Mouse (Mus musculus) B cell, adult (primary cell): ENCODE data around the gene Olfr1330. TPM values are rescaled to one million over a fixed set of nuclear protein-coding genes. Genes with fewer than 3 reads are reported as not detected.

Experiments
- total RNA-seq: library from RNA; stranded (reverse); gene quantifications from 4 replicates; pipeline ENCODE4 v1.2.4, GENCODE M21; 2023; ENCODE audit not compliant: inconsistent age

Gene Olfr1330
- not detected in 4 replicates for total RNA-seq

GRCm38 (mm10) chr4:118888297-118888696 lies at the start of gene Olfr1330:
Gene Olfr1330 (plus strand): TSS chr4:118888597.

DNA sequence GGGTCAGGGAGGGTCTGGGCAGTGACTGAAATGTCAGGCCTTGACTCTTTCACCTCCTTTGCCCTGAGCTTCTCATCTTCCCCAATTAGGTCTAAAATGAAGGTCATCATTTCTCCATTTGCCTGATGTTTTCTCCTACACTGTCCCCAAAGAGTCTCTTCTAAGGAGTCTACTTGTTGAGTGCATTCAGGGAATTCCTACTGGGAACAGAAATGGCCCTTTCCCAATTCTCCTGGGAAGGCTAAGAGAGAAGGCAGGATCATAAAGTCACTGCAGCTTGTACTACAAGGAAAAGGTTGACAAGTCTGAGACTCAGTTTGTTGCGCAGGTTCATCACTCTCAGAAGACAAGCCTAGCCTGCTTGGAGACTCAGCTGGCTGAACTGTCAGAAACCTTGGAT lies 24.0 kb upstream of the Olfr1330 start, which contains the start of gene Olfr1331:
Gene Olfr1331 (plus strand): TSS at position 301 of the 400 bp plus-strand sequence.

DNA sequence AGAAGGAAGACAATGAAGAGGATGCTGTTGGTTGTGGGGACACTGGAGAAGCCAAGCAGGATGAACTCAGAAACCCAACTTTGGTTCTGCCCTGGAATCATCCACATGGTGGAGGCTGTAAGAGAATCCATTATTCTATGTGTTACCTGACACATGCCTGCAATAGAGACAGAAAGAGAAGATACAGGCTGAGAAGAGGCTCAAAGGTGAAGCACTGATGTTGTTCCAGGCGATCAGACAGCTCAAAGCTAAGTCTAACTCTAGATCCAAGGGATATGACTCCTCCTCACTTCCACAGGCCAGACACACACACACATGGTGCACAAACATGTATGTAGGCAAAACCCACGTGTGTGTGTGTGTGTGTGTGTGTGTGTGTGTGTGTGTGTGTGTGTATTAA lies 29.0 kb downstream of the Olfr1330 start, which contains the start of gene Olfr1329:
Gene Olfr1329 (minus strand): TSS at position 101 of the 400 bp plus-strand sequence.

DNA sequence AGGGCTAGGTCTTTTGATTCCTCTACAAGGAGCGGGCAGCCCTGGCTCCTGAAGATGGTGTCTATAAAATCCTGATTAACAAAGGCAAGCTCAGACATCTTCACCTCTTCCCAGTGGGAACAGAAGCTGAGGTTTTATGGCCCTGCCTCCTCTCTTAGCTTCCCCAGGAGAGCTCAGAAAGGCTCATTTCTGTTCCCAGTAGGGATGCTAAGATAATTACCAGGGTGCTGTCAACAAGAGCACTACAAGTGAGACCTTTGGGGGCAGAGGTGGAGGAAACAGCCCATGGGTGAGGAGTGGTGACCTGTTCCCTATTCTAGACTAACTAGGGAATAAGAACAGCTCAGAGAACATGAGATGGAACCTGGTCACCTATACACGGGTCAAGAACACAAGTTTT lies 50.1 kb downstream of the Olfr1330 start, which contains the start of gene Olfr1328:
Gene Olfr1328 (minus strand): TSS at position 101 of the 400 bp plus-strand sequence.

Other genes starting within 250 kb of the Olfr1330 start
- gene Olfr62, start 229.6 kb upstream of the Olfr1330 start, total RNA-seq = not detected in 4 replicates
- gene Olfr1342, start 195.8 kb upstream of the Olfr1330 start, total RNA-seq = not detected in 4 replicates
- not detected in 4 replicates for gene Olfr1341, start 185.1 kb upstream of the Olfr1330 start, total RNA-seq
- gene Olfr1340, start 168.5 kb upstream of the Olfr1330 start, total RNA-seq = not detected in 4 replicates
- gene Olfr1339, start 156.4 kb upstream of the Olfr1330 start, total RNA-seq = not detected in 4 replicates
- gene Olfr1338, start 129.9 kb upstream of the Olfr1330 start, total RNA-seq = not detected in 4 replicates
- gene Olfr1337, start 106.0 kb upstream of the Olfr1330 start, total RNA-seq = not detected in 4 replicates
- not detected in 4 replicates for gene Olfr1335, start 78.7 kb upstream of the Olfr1330 start, total RNA-seq
- not detected in 4 replicates for gene Olfr1333, start 52.3 kb upstream of the Olfr1330 start, total RNA-seq
- gene Olfr1331, start 23.9 kb upstream of the Olfr1330 start, total RNA-seq = not detected in 4 replicates
- gene Olfr1329, start 28.9 kb downstream of the Olfr1330 start, total RNA-seq = not detected in 4 replicates
- gene Olfr1328, start 50.0 kb downstream of the Olfr1330 start, total RNA-seq = not detected in 4 replicates
- not detected in 4 replicates for gene Lao1, start 73.0 kb downstream of the Olfr1330 start, total RNA-seq
- gene Slc2a1, start 220.1 kb downstream of the Olfr1330 start, total RNA-seq = 45.6 to 51.8 TPM (median 51.3 TPM) in 4 replicates